Mouse (Mus musculus) neural tube, embryonic 13.5 days (tissue): ENCODE data around the gene Nudt2. TPM values are rescaled to one million over a fixed set of nuclear protein-coding genes. Genes with fewer than 3 reads are reported as not detected.
A peak's percentile ranks its signal among the peaks of the same experiment; 100 is the strongest.

Experiments used
- ATAC-seq: fragments of 200-750 bp; cut with Nextera tagmentation; 2 replicates; pipeline ENCODE4 v1.8.0; 2017; ENCODE audit warnings: low read depth, mild to moderate bottlenecking, moderate TSS enrichment, moderate library complexity
- H3K27ac ChIP-seq: fragments of 300-500 bp; sonication (generic); replicated peaks from 2 replicates; pipeline ENCODE4 v1.5.1; 2015; ENCODE audit warnings: moderate library complexity, mild to moderate bottlenecking, inconsistent platforms
- H3K27me3 ChIP-seq: fragments of 300-500 bp; sonication (generic); 2 replicates; pipeline ENCODE4 v1.6.1; 2015; ENCODE audit warnings: mild to moderate bottlenecking, inconsistent platforms
- H3K36me3 ChIP-seq: fragments of 300-500 bp; sonication (generic); 2 replicates; pipeline ENCODE4 v1.6.1; 2015; ENCODE audit warnings: mild to moderate bottlenecking, inconsistent platforms
- H3K4me1 ChIP-seq: fragments of 300-500 bp; sonication (generic); replicated peaks from 2 replicates; pipeline ENCODE4 v1.6.1; 2015; ENCODE audit warnings: inconsistent platforms
- H3K4me2 ChIP-seq: fragments of 300-500 bp; sonication (generic); 2 replicates; pipeline ENCODE4 v1.6.1; 2015; ENCODE audit warnings: inconsistent platforms, mild to moderate bottlenecking, moderate library complexity
- H3K4me3 ChIP-seq: fragments of 300-500 bp; sonication (generic); 2 replicates; pipeline ENCODE4 v1.5.1; 2015; ENCODE audit warnings: mild to moderate bottlenecking, inconsistent platforms
- H3K9ac ChIP-seq: fragments of 300-500 bp; sonication (generic); 2 replicates; pipeline ENCODE4 v1.6.1; 2015; ENCODE audit warnings: moderate library complexity, mild to moderate bottlenecking, inconsistent platforms
- H3K9me3 ChIP-seq: fragments of 300-500 bp; sonication (generic); 2 replicates; pipeline ENCODE4 v1.6.1; 2016; ENCODE audit warnings: inconsistent platforms
- WGBS: fragments of 180-500 bp; shearing (Covaris S2); methylation state at CpG from one replicate; pipeline ENCODE4 v1.1.7; 2015; 5-methylcytosine and 5-hydroxymethylcytosine counted together
- polyA plus RNA-seq: library from polyadenylated mRNA; unstranded; fragments of >200 nt; fragmentation: Nextera tagmentation; extraction: Ambion mirVana; gene quantifications from 2 replicates; pipeline ENCODE4 v1.2.1, GENCODE M21; 2015

The Nudt2 gene
- polyA plus RNA-seq, 1 experiment from 2014 or later, result 62.7 TPM

- Histone ChIP-seq H3K4me2 (peak overlapping the region; percentile 78), H3K27ac (peak overlapping the region; percentile 63), H3K36me3 (no peaks in the 10 kb centered on the region), H3K9me3 (no peaks in the 10 kb centered on the region), H3K9ac (peak overlapping the region; percentile 81), H3K4me3 (peak overlapping the region; percentile 50), H3K27me3 (peaks cover 24% of the 10 kb centered on the region), H3K4me1 (peaks cover 25% of the 10 kb centered on the region)
- ATAC-seq, result peak; percentile 6
- WGBS, result 1% methylated on average over 22 of the region's 22 CpGs
These were observed 42.5 kb downstream of the Nudt2 start for GRCm38 (mm10) chr4:41507326-41507924.

GRCm38 (mm10) chr4:41507998-41508397 lies 43.0 kb downstream of the Nudt2 start:
- Histone ChIP-seq H3K27me3 (peaks cover 20% of the 10 kb centered on the region), H3K4me2 (peak overlapping the region; percentile 78), H3K27ac (no peak overlapping the region), H3K9me3 (no peaks in the 10 kb centered on the region), H3K9ac (no peak overlapping the region), H3K4me3 (no peak overlapping the region), H3K4me1 (peaks cover 19% of the 10 kb centered on the region), H3K36me3 (no peaks in the 10 kb centered on the region)
- ATAC-seq, result no peak
- WGBS, result 44% methylated on average over 7 of the region's 7 CpGs

- Histone ChIP-seq H3K27me3 (peaks cover 10% of the 10 kb centered on the region), H3K4me3 (no peak overlapping the region), H3K4me1 (peaks cover 9% of the 10 kb centered on the region), H3K36me3 (peaks cover 3% of the 10 kb centered on the region), H3K9me3 (no peaks in the 10 kb centered on the region), H3K9ac (0 out of 2 replicates have a peak overlapping the region, but pooled peaks have one; percentile 17), H3K27ac (peak overlapping the region; percentile 6; the same call in 1 of the 2 replicates), H3K4me2 (no peak overlapping the region)
- 32% methylated on average over 4 of the region's 4 CpGs for WGBS
- 0 out of 2 replicates have a peak, but pooled peaks have one; percentile 23 for ATAC-seq
These were observed 48.4 kb downstream of the Nudt2 start for GRCm38 (mm10) chr4:41513309-41513708.

GRCm38 (mm10) chr4:41513714-41514113 lies 48.8 kb downstream of the Nudt2 start:
- 30% methylated on average over 8 of the region's 8 CpGs for WGBS
- H3K9me3 ChIP-seq, result no peaks in the 10 kb centered on the region
- no peak for ATAC-seq

GRCm38 (mm10) chr4:41517233-41517632 lies 52.3 kb downstream of the Nudt2 start, which contains the start of gene 1110017D15Rik:
Gene 1110017D15Rik (minus strand): TSS chr4:41517333.
- H3K4me2 ChIP-seq, result no peak within 1 kb of the TSS
- no peaks in the 10 kb centered on the region for H3K27me3 ChIP-seq
- WGBS, result 92% methylated on average over 2 of the region's 2 CpGs
- H3K9me3 ChIP-seq, result no peaks in the 10 kb centered on the region
- no peak for ATAC-seq
- H3K9ac ChIP-seq, result no peak within 1 kb of the TSS
- no peak within 1 kb of the TSS for H3K4me3 ChIP-seq
- peaks cover 34% of the 10 kb centered on the region for H3K36me3 ChIP-seq
- peaks cover 9% of the 10 kb centered on the region for H3K4me1 ChIP-seq
- no peak within 1 kb of the TSS for H3K27ac ChIP-seq

More at GRCm38 (mm10) chr4:41513714-41514113, 48.8 kb downstream of the Nudt2 start:
- Histone ChIP-seq H3K27ac (peak overlapping the region; percentile 6; the same call in 1 of the 2 replicates), H3K9ac (0 out of 2 replicates have a peak overlapping the region, but pooled peaks have one; percentile 17), H3K4me2 (no peak overlapping the region), H3K4me1 (peaks cover 9% of the 10 kb centered on the region), H3K36me3 (peaks cover 7% of the 10 kb centered on the region), H3K4me3 (no peak overlapping the region), H3K27me3 (peaks cover 6% of the 10 kb centered on the region)

- peaks cover 38% of the 10 kb centered on the region for H3K36me3 ChIP-seq
- no peak overlapping the region for H3K9ac ChIP-seq
These were observed 53.4 kb downstream of the Nudt2 start for GRCm38 (mm10) chr4:41518349-41518748.

GRCm38 (mm10) chr4:41519195-41519594 lies 54.2 kb downstream of the Nudt2 start:
- Histone ChIP-seq H3K9ac (no peak overlapping the region), H3K27ac (no peak overlapping the region), H3K4me1 (0 out of 2 replicates have a peak, but pooled peaks cover 3% of the 10 kb centered on the region), H3K4me3 (no peak overlapping the region), H3K27me3 (no peaks in the 10 kb centered on the region), H3K9me3 (no peaks in the 10 kb centered on the region), H3K36me3 (peaks cover 41% of the 10 kb centered on the region), H3K4me2 (no peak overlapping the region)
- WGBS, result 94% methylated on average over 5 of the region's 5 CpGs
- no peak for ATAC-seq

More at GRCm38 (mm10) chr4:41518349-41518748, 53.4 kb downstream of the Nudt2 start:
- H3K4me3 ChIP-seq, result no peak overlapping the region
- H3K4me2 ChIP-seq, result no peak overlapping the region
- peaks cover 8% of the 10 kb centered on the region for H3K4me1 ChIP-seq
- H3K27ac ChIP-seq, result no peak overlapping the region
- no peaks in the 10 kb centered on the region for H3K9me3 ChIP-seq
- WGBS, result 85% methylated on average over 7 of the region's 7 CpGs
- ATAC-seq, result no peak
- H3K27me3 ChIP-seq, result no peaks in the 10 kb centered on the region

- 0 out of 2 replicates have a peak, but pooled peaks cover 3% of the 10 kb centered on the region for H3K4me1 ChIP-seq
- no peak overlapping the region for H3K9ac ChIP-seq
- H3K36me3 ChIP-seq, result peaks cover 43% of the 10 kb centered on the region
- H3K9me3 ChIP-seq, result no peaks in the 10 kb centered on the region
- no peaks in the 10 kb centered on the region for H3K27me3 ChIP-seq
- WGBS, result 41% methylated on average over 14 of the region's 14 CpGs
- H3K27ac ChIP-seq, result no peak overlapping the region
- no peak overlapping the region for H3K4me2 ChIP-seq
- H3K4me3 ChIP-seq, result no peak overlapping the region
- no peak for ATAC-seq
These were observed 55.7 kb downstream of the Nudt2 start for GRCm38 (mm10) chr4:41520641-41521040.

- Histone ChIP-seq H3K36me3 (peaks cover 43% of the 10 kb centered on the region), H3K4me1 (peaks cover 14% of the 10 kb centered on the region), H3K4me2 (no peak overlapping the region), H3K27me3 (no peaks in the 10 kb centered on the region), H3K9me3 (no peaks in the 10 kb centered on the region), H3K4me3 (no peak overlapping the region), H3K27ac (no peak overlapping the region), H3K9ac (no peak overlapping the region)
- no peak for ATAC-seq
- 74% methylated on average over 6 of the region's 6 CpGs for WGBS
These were observed 57.2 kb downstream of the Nudt2 start for GRCm38 (mm10) chr4:41522136-41522535.

- H3K9ac ChIP-seq, result no peak overlapping the region
- no peak overlapping the region for H3K4me3 ChIP-seq
- no peak for ATAC-seq
- H3K36me3 ChIP-seq, result peaks cover 43% of the 10 kb centered on the region
- H3K27ac ChIP-seq, result no peak overlapping the region
- H3K4me2 ChIP-seq, result no peak overlapping the region
- 61% methylated on average over 5 of the region's 5 CpGs for WGBS
- peaks cover 21% of the 10 kb centered on the region for H3K4me1 ChIP-seq
- H3K27me3 ChIP-seq, result no peaks in the 10 kb centered on the region
- no peaks in the 10 kb centered on the region for H3K9me3 ChIP-seq
These were observed 57.8 kb downstream of the Nudt2 start for GRCm38 (mm10) chr4:41522788-41523187.

- no peak overlapping the region for H3K9ac ChIP-seq
- H3K4me1 ChIP-seq, result peaks cover 31% of the 10 kb centered on the region
- ATAC-seq, result no peak
- no peak overlapping the region for H3K4me2 ChIP-seq
- H3K27me3 ChIP-seq, result no peaks in the 10 kb centered on the region
- H3K36me3 ChIP-seq, result peaks cover 35% of the 10 kb centered on the region
- no peaks in the 10 kb centered on the region for H3K9me3 ChIP-seq
- H3K4me3 ChIP-seq, result no peak overlapping the region
- 77% methylated on average over 7 of the region's 7 CpGs for WGBS
- no peak overlapping the region for H3K27ac ChIP-seq
These were observed 58.9 kb downstream of the Nudt2 start for GRCm38 (mm10) chr4:41523839-41524238.

GRCm38 (mm10) chr4:41524829-41525228 lies 59.9 kb downstream of the Nudt2 start:
- no peak overlapping the region for H3K27ac ChIP-seq
- ATAC-seq, result no peak
- no peaks in the 10 kb centered on the region for H3K27me3 ChIP-seq
- H3K4me3 ChIP-seq, result no peak overlapping the region
- H3K4me2 ChIP-seq, result no peak overlapping the region
- H3K9me3 ChIP-seq, result no peaks in the 10 kb centered on the region
- H3K36me3 ChIP-seq, result peaks cover 25% of the 10 kb centered on the region
- no peak overlapping the region for H3K9ac ChIP-seq
- H3K4me1 ChIP-seq, result peaks cover 36% of the 10 kb centered on the region
- 74% methylated on average over 9 of the region's 9 CpGs for WGBS
